Mouse (Mus musculus): ENCODE data around the gene Ntn5. TPM values are rescaled to one million over a fixed set of nuclear protein-coding genes. Genes with fewer than 3 reads are reported as not detected.

Ntn5 gene
- polyA plus RNA-seq, 1 experiment from 2014 or later, result not detected

DNA sequence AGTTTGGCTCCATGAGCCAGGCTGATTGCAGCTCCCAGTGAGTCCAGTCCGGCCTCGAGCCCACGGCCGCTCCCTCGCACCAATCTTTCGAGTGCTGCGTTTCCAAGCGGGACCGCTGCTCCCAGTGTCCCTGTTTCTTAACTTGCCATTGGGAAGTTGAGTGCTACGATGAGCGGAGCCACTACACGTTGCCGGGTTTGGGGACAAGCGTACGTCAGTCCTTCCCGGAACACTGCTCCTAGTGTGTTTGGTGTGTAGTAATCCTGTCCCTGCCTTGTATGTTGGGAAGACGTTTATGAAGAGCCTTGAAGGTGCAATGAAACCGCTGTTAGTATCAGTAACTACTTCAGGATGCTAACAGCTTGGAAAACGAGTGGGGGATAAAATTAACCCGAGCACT, 34.5 kb downstream of the Ntn5 start:
- ATAC-seq (ENCODE audit: low FRiP score), result no peak
- peak overlapping the region; percentile 93 for H3K9ac ChIP-seq (ENCODE audit: low read length)
- H3K36me3 ChIP-seq (ENCODE audit: control insufficient read depth, insufficient read depth, low read length), result peaks cover 17% of the 10 kb centered on the region
- H3K4me2 ChIP-seq, result peak overlapping the region; percentile 70
- WGBS, result under 1% methylated on average over 20 of the region's 20 CpGs
- H3K27me3 ChIP-seq (ENCODE audit: control insufficient read depth, insufficient read depth, low read length), result no peaks in the 10 kb centered on the region
- H3K4me3 ChIP-seq (ENCODE audit: low read depth, low read length), result peak overlapping the region; percentile 93
- no peak for DNase-seq (ENCODE audit: low spot score, missing footprints)
- H3K27ac ChIP-seq (ENCODE audit: low read depth, low read length), result peak overlapping the region; percentile 80
- peaks cover 41% of the 10 kb centered on the region for H3K4me1 ChIP-seq (ENCODE audit: control insufficient read depth, insufficient read depth, low read length)
- no peaks in the 10 kb centered on the region for H3K9me3 ChIP-seq (ENCODE audit: control insufficient read depth, low read length)

DNA sequence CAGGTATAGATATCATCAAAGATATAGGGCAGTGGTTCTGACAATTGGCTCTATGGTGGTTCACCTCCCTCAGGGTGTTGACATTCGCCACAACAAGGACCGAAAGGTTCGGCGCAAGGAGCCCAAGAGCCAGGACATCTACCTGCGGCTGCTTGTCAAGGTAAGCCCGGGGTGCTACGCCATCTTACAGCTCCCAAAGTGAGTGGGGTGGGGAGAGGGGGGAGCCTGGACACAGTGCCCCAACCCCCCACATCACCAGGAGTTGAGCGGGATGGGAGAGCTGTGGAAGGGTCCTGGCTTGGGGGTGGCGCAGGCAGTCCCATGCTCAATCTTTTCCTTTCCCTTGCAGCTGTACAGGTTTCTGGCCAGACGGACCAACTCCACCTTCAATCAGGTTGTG, 35.4 kb downstream of the Ntn5 start:
- Histone ChIP-seq H3K9ac (ENCODE audit: low read length) (peak overlapping the region; percentile 93), H3K4me3 (ENCODE audit: low read depth, low read length) (peak overlapping the region; percentile 93), H3K36me3 (ENCODE audit: control insufficient read depth, insufficient read depth, low read length) (peaks cover 21% of the 10 kb centered on the region), H3K27ac (ENCODE audit: low read depth, low read length) (no peak overlapping the region), H3K9me3 (ENCODE audit: control insufficient read depth, low read length) (no peaks in the 10 kb centered on the region), H3K27me3 (ENCODE audit: control insufficient read depth, insufficient read depth, low read length) (no peaks in the 10 kb centered on the region), H3K4me2 (peak overlapping the region; percentile 70), H3K4me1 (ENCODE audit: control insufficient read depth, insufficient read depth, low read length) (peaks cover 39% of the 10 kb centered on the region)
- WGBS, result 84% methylated on average over 10 of the region's 10 CpGs
- ATAC-seq (ENCODE audit: low FRiP score), result no peak
- peak; percentile 80 for DNase-seq (ENCODE audit: low spot score, missing footprints)

DNA sequence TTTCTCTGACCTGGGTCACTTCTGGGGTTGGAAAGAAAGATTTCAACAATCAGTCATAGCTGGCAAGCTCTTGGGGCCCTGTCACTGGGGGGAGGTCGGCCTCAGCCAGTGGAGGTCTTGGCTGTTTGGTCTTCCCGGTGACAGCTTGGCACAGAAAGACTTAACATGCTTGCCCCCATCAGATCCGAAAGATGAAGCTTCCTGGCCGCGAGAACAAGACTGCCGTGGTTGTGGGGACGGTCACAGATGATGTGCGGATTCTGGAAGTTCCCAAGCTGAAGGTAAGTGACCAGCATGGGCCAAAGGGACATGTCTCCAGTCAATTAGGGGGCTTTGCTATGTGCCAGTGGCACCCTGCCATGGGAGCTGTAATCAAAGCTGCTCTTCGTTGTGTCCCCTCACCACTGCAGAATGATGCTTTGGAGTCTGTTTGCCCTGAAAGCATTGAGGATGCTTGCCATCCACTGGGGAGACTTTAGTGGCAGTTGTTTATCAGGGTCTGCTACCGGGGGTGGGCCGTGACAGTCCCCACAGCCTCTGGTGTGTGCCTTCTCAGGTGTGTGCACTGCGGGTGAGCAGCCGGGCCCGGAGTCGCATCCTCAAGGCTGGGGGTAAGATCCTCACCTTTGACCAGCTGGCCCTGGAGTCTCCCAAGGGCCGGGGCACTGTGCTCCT, 36.1 kb downstream of the Ntn5 start:
- Histone ChIP-seq H3K4me1 (ENCODE audit: control insufficient read depth, insufficient read depth, low read length) (peaks cover 33% of the 10 kb centered on the region), H3K9ac (ENCODE audit: low read length) (no peak overlapping the region), H3K27ac (ENCODE audit: low read depth, low read length) (no peak overlapping the region), H3K4me3 (ENCODE audit: low read depth, low read length) (no peak overlapping the region), H3K27me3 (ENCODE audit: control insufficient read depth, insufficient read depth, low read length) (no peaks in the 10 kb centered on the region), H3K9me3 (ENCODE audit: control insufficient read depth, low read length) (no peaks in the 10 kb centered on the region), H3K4me2 (no peak overlapping the region; the same call in 1 of the 2 replicates), H3K36me3 (ENCODE audit: control insufficient read depth, insufficient read depth, low read length) (peaks cover 25% of the 10 kb centered on the region)
- ATAC-seq (ENCODE audit: low FRiP score), result no peak
- 94% methylated on average over 15 of the region's 16 CpGs for WGBS
- DNase-seq (ENCODE audit: low spot score, missing footprints), result peak; percentile 82

DNA sequence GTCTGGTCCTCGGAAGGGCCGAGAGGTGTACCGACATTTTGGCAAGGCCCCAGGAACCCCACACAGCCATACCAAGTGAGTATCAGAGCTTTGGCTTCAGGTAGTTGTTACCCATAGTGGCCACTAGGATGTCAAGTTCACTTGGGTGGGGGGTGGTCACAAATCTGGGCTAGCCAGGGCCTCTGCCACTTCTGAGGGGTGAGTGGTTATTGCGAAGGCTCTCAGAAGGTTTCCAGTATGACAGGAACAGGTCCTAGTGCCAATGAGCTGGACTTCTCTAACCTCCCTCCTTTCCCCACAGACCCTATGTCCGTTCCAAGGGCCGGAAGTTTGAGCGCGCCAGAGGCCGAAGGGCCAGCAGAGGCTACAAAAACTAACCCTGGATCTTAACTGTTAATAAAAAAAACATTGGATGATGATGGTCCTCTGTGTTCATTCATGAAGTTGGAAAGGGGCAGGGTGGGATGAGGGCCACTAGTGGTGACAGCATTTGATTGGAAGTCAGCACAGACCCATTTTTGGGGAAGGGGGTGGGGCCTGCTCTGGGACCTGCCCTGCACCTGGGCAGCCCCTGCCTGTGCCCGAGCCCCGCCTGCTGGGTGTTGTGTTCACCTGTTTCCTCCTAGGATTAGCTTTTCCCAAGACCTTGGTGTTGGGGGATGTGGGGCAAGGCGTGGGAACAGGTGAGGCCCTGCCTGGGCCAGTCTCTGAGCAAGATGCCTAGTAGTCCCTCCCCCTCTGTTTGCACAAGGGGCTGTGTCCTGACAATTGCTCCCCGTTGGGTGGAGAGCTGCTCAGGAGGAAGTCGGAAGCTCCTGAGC, 36.8 kb downstream of the Ntn5 start, which contains the start of gene Fam83e:
Fam83e (plus strand) TSS at position 800 of the 821 bp plus-strand sequence.
- DNase-seq (ENCODE audit: low spot score, missing footprints) (peak; percentile 81), ATAC-seq (ENCODE audit: low FRiP score) (no peak)
- Histone ChIP-seq H3K27ac (ENCODE audit: low read depth, low read length) (no peak within 1 kb of the TSS), H3K4me3 (ENCODE audit: low read depth, low read length) (no peak within 1 kb of the TSS), H3K27me3 (ENCODE audit: control insufficient read depth, insufficient read depth, low read length) (no peaks in the 10 kb centered on the region), H3K9me3 (ENCODE audit: control insufficient read depth, low read length) (no peaks in the 10 kb centered on the region), H3K9ac (ENCODE audit: low read length) (no peak within 1 kb of the TSS), H3K36me3 (ENCODE audit: control insufficient read depth, insufficient read depth, low read length) (peaks cover 25% of the 10 kb centered on the region), H3K4me2 (no peak within 1 kb of the TSS), H3K4me1 (ENCODE audit: control insufficient read depth, insufficient read depth, low read length) (peaks cover 30% of the 10 kb centered on the region)
- WGBS, result 82% methylated on average over 14 of the region's 14 CpGs

DNA sequence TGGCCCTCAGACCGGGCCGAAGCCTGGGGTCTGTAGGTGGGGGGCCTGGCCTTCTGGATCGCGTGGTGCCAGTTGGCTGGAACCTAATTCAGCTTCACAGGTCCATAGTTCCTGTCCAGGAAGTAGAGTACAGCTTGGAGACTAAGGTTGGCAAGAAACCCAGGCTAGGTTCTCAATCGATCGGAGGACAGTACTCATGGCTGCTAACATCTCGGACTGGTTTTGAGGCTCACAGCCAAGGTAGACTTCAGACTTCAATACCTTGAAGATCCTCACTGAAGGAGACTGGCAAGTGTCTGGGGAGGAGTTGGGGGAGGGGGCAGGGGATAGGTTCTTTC, 37.4 kb downstream of the Ntn5 start:
- Histone ChIP-seq H3K9me3 (ENCODE audit: control insufficient read depth, low read length) (no peaks in the 10 kb centered on the region), H3K4me1 (ENCODE audit: control insufficient read depth, insufficient read depth, low read length) (peaks cover 24% of the 10 kb centered on the region), H3K9ac (ENCODE audit: low read length) (no peak overlapping the region), H3K36me3 (ENCODE audit: control insufficient read depth, insufficient read depth, low read length) (peaks cover 31% of the 10 kb centered on the region), H3K27ac (ENCODE audit: low read depth, low read length) (no peak overlapping the region), H3K27me3 (ENCODE audit: control insufficient read depth, insufficient read depth, low read length) (no peaks in the 10 kb centered on the region), H3K4me3 (ENCODE audit: low read depth, low read length) (no peak overlapping the region), H3K4me2 (no peak overlapping the region)
- 89% methylated on average over 7 of the region's 7 CpGs for WGBS
- DNase-seq (ENCODE audit: low spot score, missing footprints), result peak; percentile 81
- ATAC-seq (ENCODE audit: low FRiP score), result no peak

DNA sequence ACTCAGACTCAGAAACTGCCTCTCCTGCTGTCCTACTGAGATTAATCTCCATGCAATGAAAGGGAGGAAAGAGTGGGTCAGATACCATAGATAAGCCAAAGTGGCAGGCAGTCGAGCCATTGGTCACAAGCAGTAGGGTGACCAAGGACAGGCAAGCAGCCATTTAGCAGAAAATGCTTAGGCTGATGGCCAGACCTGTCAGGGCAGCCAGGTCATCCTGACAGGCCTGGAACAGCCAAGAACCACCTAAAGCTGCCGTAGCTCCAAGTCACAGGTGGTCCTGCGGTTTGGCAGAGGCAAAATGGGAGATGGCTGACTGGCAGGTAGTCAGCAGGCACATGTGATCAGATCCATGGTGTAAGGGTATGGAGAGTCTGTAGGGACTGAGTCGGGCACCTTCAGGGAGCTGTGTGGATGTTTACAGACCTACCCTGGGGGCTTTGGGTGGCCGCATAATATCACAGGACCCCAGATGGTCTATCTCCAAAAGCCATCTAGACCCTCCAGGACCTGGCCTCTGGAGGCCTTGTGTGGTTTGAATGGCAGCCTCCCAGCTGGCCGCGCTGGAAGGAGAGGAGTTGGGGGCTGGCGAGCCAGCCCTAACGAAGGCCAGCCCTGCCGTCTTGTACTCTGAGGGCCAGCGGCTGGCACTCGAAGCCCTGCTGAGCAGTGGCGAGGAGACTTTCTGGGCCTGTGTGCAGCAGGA, 38.0 kb downstream of the Ntn5 start:
- Histone ChIP-seq H3K4me2 (no peak overlapping the region), H3K4me1 (ENCODE audit: control insufficient read depth, insufficient read depth, low read length) (peaks cover 19% of the 10 kb centered on the region), H3K9ac (ENCODE audit: low read length) (no peak overlapping the region), H3K9me3 (ENCODE audit: control insufficient read depth, low read length) (no peaks in the 10 kb centered on the region), H3K4me3 (ENCODE audit: low read depth, low read length) (no peak overlapping the region), H3K36me3 (ENCODE audit: control insufficient read depth, insufficient read depth, low read length) (peaks cover 32% of the 10 kb centered on the region), H3K27me3 (ENCODE audit: control insufficient read depth, insufficient read depth, low read length) (no peaks in the 10 kb centered on the region), H3K27ac (ENCODE audit: low read depth, low read length) (no peak overlapping the region)
- 79% methylated on average over 13 of the region's 13 CpGs for WGBS
- ATAC-seq (ENCODE audit: low FRiP score), result no peak
- DNase-seq (ENCODE audit: low spot score, missing footprints), result no peak

DNA sequence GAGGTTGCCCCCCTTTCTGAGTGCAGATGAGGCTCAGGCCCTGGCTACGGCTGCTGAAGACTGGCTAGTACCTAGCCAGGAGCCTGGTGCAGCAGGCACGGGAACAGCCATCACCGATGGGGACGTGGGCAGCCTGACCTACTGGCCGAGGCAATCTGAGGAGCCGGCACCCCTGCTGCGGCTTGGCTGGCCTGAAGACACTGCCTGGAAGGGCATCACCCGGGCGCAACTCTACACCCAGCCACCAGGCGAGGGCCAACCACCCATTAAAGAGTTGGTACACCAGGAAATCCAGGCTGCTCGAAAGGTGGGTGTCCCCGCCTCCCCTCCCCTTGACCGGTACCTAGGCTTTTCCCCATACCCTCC, 38.5 kb downstream of the Ntn5 start:
- H3K4me2 ChIP-seq, result no peak overlapping the region
- DNase-seq (ENCODE audit: low spot score, missing footprints), result peak; percentile 82
- H3K27me3 ChIP-seq (ENCODE audit: control insufficient read depth, insufficient read depth, low read length), result no peaks in the 10 kb centered on the region
- no peaks in the 10 kb centered on the region for H3K9me3 ChIP-seq (ENCODE audit: control insufficient read depth, low read length)
- no peak for ATAC-seq (ENCODE audit: low FRiP score)
- peaks cover 14% of the 10 kb centered on the region for H3K4me1 ChIP-seq (ENCODE audit: control insufficient read depth, insufficient read depth, low read length)
- H3K36me3 ChIP-seq (ENCODE audit: control insufficient read depth, insufficient read depth, low read length), result peaks cover 32% of the 10 kb centered on the region
- no peak overlapping the region for H3K9ac ChIP-seq (ENCODE audit: low read length)
- no peak overlapping the region for H3K27ac ChIP-seq (ENCODE audit: low read depth, low read length)
- no peak overlapping the region for H3K4me3 ChIP-seq (ENCODE audit: low read depth, low read length)
- 77% methylated on average over 13 of the region's 13 CpGs for WGBS

DNA sequence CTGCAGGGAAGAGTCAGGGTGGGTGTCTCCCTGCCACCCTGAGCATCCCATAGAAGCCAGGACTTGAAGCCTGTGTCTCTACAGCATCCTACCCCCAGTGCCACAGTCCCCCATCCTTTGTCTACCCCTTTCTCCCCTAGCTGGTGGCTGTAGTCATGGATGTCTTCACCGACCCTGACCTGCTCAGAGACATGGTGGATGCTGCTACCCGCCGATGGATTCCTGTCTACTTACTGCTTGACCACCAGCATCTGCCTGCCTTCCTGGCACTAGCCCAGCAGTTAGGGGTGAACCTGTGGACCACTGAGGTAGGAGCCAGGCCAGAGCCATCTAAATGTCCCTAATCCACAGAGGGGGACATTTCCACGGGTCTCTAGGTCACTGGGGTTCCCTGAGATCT, 39.5 kb downstream of the Ntn5 start:
- Histone ChIP-seq H3K4me1 (ENCODE audit: control insufficient read depth, insufficient read depth, low read length) (peaks cover 14% of the 10 kb centered on the region), H3K36me3 (ENCODE audit: control insufficient read depth, insufficient read depth, low read length) (peaks cover 32% of the 10 kb centered on the region), H3K4me3 (ENCODE audit: low read depth, low read length) (no peak overlapping the region), H3K9me3 (ENCODE audit: control insufficient read depth, low read length) (no peaks in the 10 kb centered on the region), H3K27ac (ENCODE audit: low read depth, low read length) (no peak overlapping the region), H3K27me3 (ENCODE audit: control insufficient read depth, insufficient read depth, low read length) (no peaks in the 10 kb centered on the region), H3K9ac (ENCODE audit: low read length) (no peak overlapping the region), H3K4me2 (no peak overlapping the region)
- no peak for DNase-seq (ENCODE audit: low spot score, missing footprints)
- no peak for ATAC-seq (ENCODE audit: low FRiP score)
- 92% methylated on average over 4 of the region's 4 CpGs for WGBS

DNA sequence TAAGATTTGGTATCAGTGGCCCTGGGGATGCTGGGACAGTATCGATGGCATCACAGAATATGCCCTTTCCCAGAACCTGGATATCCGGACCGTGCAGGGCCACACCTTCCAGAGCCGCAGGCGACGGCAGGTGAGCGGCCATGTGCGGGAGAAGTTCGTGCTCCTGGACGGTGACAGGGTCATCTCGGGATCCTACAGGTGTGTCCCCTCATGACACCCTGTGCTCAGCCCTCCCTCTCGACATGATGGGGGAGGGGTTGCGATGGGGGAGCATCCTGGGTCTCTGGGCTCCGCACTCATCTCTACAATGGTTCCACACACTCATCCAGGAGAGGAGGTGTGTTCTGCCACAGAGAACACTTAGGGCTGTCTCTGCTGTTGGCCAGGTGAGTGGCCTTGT, 40.0 kb downstream of the Ntn5 start:
- DNase-seq (ENCODE audit: low spot score, missing footprints) (no peak), ATAC-seq (ENCODE audit: low FRiP score) (no peak)
- WGBS, result 94% methylated on average over 14 of the region's 14 CpGs
- no peak overlapping the region for H3K4me3 ChIP-seq (ENCODE audit: low read depth, low read length)
- H3K4me2 ChIP-seq, result no peak overlapping the region
- H3K36me3 ChIP-seq (ENCODE audit: control insufficient read depth, insufficient read depth, low read length), result peaks cover 32% of the 10 kb centered on the region
- no peak overlapping the region for H3K27ac ChIP-seq (ENCODE audit: low read depth, low read length)
- H3K9ac ChIP-seq (ENCODE audit: low read length), result no peak overlapping the region
- no peaks in the 10 kb centered on the region for H3K27me3 ChIP-seq (ENCODE audit: control insufficient read depth, insufficient read depth, low read length)
- H3K4me1 ChIP-seq (ENCODE audit: control insufficient read depth, insufficient read depth, low read length), result peaks cover 12% of the 10 kb centered on the region
- H3K9me3 ChIP-seq (ENCODE audit: control insufficient read depth, low read length), result no peaks in the 10 kb centered on the region
